Mouse (Mus musculus): ENCODE measurements around the gene Mfap4.

Gene Mfap4

DNA sequence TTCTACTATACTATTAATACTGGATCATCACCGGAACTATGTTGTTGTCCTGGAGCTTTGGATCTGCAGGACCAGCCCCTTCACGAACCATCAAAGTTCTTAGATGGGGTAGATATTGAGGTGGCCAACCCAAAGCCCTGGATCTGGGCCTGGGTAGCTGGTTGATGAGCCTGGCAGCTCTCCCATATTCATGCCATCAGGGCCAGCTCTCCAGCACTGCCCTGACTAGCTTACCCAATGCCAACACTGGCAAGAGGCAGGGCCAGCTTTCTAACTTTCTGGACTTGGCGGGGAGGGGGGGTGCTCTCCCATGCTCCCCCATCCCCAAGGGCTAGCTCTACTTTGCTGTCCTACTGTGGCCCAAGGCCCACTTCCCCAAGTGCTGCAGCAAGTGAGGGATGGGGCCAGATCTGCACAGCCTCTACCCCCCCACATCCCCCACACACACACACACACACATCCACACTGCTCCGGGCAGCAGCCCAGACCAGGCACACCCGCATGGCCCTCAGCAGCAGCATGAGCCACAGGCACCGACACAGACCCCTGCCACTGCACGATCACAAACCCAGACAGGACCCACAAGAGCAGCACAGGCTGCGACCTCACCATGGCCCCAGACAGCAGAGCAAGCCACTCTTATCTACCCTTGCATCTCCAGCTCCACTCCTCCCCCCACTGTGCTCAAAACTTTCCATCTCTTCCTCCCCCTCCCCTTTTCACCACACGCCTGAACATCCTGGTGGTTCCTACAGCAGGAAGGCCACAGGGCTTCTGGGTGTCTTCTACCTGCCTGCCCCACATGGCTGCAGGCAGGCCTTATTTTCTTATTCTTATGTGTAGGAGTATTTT, 3.8 kb upstream of the Mfap4 start:
- DNase-seq (ENCODE audit: low spot score in 2 of 2): no peak

DNA sequence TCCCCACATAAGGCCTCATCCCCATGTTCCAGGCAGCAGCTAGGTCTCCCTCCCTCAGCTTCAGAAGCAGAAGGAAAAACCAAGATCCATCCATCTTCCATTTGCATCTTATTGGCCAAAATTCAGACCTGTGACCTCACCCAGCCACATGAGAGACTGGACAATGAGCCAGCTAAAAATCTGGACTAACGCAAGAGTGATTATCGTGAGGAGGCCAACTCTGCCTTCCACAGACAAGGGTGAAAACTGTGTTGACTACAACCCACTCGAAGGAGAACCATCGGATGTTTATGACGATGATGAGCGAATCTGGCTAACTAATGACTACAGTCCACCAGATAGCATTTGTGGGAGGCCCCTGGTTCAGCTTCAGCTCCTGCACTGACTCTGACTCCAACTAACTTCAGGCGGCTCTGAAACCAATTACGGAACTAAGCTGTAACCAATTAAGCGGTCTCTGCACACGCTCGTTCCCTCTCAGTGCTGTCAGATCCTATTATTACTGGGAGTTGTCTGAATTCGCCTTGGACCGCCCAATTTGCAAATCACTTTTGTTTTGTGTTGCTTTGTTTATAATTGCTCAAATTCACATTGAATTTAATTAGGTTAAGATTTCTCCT, 1.9 kb upstream of the Mfap4 start:
- no peak for DNase-seq (ENCODE audit: low spot score in 2 of 2)

DNA sequence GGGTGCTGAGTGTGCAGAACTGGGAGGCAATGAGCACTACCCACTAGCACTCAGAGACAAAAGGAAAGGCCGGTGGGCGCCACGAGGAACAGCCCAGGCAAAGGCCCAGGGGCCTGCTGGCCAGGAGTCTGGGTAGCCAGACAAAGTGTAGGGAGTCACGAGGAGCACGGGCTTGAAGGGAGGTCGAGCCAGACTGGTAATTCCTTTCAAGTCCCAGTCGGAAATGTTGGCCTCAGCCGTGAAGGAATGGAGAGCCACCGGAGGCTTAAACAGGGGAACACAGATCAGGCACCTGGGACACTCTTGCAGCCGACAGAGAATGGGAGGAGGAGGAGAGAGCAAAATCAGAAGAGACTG, 997 bp upstream of the Mfap4 start:
- no peak for DNase-seq (ENCODE audit: low spot score in 2 of 2)

- DNase-seq (ENCODE audit: low spot score in 2 of 2): no peak
These were observed 568 bp downstream of the Mfap4 start for GRCm38 (mm10) chr11:61485541-61486457.

GRCm38 (mm10) chr11:61486458-61487219, 1.4 kb downstream of the Mfap4 start:
- no peak for DNase-seq (ENCODE audit: low spot score in 2 of 2)

- peak in 1 of 2 experiments; percentile 65 for DNase-seq (ENCODE audit: low spot score in 2 of 2)
These were observed 2.2 kb downstream of the Mfap4 start for GRCm38 (mm10) chr11:61487401-61487800.

GRCm38 (mm10) chr11:61487936-61488335, 2.7 kb downstream of the Mfap4 start:
- no peak for DNase-seq (ENCODE audit: low spot score in 2 of 2)

DNA sequence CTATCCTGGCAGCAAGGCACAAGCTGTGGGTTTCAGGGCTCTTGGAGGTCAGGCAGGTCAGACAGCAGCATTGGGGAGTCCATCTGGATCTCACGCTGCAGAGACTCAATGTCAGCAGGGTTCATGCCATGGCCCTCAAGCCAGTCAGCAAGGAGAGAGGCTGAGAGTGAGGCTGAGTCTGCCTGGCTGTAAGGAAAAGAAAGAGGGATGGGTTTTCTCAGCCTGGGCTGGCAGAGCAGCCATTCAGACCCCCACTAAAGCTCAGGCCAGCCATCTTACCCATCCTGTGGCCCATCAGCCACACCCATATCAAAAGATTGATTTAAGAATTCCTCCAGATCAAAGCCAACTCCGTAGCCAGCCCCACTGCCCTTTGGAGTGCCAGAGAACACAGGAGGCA, 3.9 kb downstream of the Mfap4 start:
- no peak for DNase-seq (ENCODE audit: low spot score in 2 of 2)

- DNase-seq (ENCODE audit: low spot score in 2 of 2): no peak
These were observed 4.6 kb downstream of the Mfap4 start for GRCm38 (mm10) chr11:61489874-61490273.

DNA sequence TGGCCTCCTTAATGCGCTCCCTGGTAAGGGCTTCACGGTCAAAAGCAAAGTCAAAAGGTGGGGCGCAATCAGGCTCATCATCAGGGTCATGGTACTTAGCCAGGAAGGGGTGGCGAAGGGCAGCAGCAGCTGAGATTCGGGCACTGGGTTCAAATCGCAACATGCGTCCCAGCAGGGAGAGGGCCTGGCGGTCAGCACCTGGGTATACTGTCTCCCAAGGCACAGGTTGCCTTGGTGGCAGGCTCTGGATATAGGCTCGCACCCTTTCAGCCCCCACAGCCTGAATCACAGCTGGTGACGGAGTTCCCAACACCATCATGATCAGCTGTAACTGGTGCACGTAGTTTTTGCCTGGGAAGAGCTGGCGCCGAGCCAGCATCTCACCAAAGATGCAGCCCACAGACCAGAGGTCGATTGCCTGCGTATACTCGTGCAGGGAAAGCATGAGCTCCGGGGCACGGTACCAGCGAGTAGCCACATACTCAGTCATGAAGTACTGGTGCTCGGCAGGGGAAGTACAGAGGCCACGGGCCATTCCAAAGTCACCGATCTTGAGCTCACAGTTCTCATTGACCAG, 5.8 kb downstream of the Mfap4 start:
- no peak for DNase-seq (ENCODE audit: low spot score in 2 of 2)

- DNase-seq (ENCODE audit: low spot score in 2 of 2): no peak
These were observed 7.6 kb downstream of the Mfap4 start for GRCm38 (mm10) chr11:61492749-61493401.

DNA sequence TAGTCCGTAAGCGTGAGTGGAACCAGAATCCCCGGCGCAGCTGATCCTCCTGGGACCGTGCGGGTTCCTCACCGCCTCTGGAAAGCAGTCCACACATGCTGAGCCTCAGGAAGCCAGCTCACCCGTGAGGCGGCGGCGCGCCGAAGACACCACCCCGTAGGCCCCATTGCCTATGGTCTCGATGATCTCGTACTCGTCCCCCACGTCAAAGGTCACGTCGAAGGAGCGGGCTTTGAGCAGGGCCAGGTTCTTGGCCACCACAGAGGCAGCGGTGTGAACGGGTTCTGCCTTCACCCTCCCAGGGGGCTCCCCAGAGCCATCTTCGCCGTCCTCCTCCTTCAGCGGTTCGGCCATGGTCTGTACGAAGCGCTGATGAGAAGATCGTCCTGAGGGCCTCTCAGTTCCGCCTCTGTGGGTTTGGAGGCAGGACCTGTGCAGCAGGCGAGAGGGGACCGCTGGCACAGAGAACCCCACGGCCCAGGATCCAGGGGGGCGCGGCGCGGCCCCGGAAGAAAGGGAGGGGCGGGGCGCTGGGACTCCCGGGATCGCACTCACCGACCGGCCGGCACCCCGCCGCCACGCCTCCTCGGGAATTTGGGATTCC, 8.4 kb downstream of the Mfap4 start:
- DNase-seq (ENCODE audit: low spot score in 2 of 2): no peak

GRCm38 (mm10) chr11:61494129-61494997, 9.1 kb downstream of the Mfap4 start, which contains the start of gene Mapk7:
Gene Mapk7 (minus strand): TSS chr11:61494406.
- peak; percentile 98 to 99 for DNase-seq (ENCODE audit: low spot score in 2 of 2)

- DNase-seq (ENCODE audit: low spot score in 2 of 2): no peak
These were observed 10.3 kb downstream of the Mfap4 start for GRCm38 (mm10) chr11:61495528-61495927.

GRCm38 (mm10) chr11:61497490-61497889, 12.3 kb downstream of the Mfap4 start:
- no peak for DNase-seq (ENCODE audit: low spot score in 2 of 2)

DNA sequence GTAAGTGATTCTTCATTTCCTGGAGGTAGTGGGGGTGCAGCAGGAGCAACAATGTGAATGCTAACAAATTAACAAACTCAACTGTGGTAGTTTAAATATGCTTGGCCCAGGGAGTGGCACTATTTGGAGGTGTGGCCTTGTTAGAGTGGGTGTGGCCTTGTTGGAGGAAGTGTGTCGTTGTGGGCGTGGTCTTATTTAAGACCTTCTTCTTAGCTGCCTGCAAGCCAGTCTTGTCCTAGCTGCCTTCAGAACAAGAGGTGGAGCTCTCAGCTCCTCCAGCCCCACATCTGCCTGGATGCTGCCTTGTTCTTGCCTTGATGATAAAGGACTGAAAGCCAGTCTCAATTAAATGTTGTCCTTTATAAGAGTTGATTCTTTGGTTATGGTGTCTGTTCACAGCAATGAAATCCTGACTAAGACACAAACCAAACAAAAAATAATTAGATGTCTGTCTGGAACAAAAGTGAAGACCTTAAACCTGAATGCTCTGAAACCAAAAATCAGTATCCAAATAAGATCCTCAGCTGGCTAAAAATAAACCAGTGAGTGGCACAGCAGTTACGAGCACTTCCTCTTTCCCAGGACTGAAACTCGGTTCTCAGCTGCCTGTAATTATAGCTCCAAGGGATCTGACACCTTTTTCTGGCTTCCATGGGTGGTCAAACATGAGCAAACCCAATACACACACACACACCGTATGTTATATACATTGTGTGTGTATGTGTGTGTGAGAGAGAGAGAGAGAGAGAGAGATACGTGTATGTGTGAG, 13.7 kb downstream of the Mfap4 start:
- no peak for DNase-seq (ENCODE audit: low spot score in 2 of 2)

GRCm38 (mm10) chr11:61503933-61504332, 18.7 kb downstream of the Mfap4 start:
- DNase-seq (ENCODE audit: low spot score in 2 of 2): no peak

DNA sequence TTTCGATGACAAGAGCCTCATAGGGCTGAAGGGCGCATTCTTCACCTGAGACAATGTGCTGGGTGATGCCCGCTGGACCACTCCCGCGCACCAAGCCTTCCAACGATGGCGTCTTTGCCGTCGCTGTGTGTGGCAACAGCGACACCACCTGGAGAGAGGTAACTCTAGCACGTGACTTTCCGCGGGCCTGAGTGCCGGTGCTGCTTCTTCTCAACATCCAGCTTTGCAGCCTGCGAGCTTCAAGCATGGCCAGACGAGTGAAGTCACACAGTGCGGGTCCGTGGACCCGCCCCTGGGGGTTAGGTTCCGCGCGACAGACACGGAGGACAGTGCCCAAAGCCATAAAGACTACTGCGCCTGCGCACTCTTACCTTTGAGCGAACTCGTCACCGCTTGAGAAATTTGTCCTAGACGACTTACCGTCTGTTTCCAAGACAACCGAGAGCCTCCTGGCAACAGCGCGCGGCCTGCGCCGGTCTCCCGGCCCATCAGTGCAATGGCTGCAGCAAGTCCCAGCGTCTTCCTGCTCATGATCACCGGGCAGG, 19.6 kb downstream of the Mfap4 start, which contains the start of gene B9d1:
TSS of gene B9d1 (plus strand) at position 432 of the 545 bp plus-strand sequence.
- peak; percentile 91 to 92 for DNase-seq (ENCODE audit: low spot score in 2 of 2)
